Mouse (Mus musculus) hindbrain, embryonic 16.5 days (tissue): ENCODE measurements at regions not wholly inside any gene's neighbourhood (a gene's known extent, or its start where the extent isn't known, plus 50 kb on each side); places are given as distances from the start of the nearest gene placed in this dataset.
A peak's percentile ranks its signal among the peaks of the same experiment; 100 is the strongest.

Source experiments
- ATAC-seq: fragments of 200-750 bp; cut with Nextera tagmentation; 2 replicates; pipeline ENCODE4 v1.8.0; 2017; ENCODE audit warnings: moderate TSS enrichment, moderate library complexity
- H3K27ac ChIP-seq: fragments of 300-500 bp; sonication (generic); 2 replicates; pipeline ENCODE4 v1.5.1; 2014; ENCODE audit warnings: low read depth, mild to moderate bottlenecking, control low read depth, low read length, moderate library complexity
- H3K27me3 ChIP-seq: fragments of 300-500 bp; sonication (generic); replicated peaks from 2 replicates; pipeline ENCODE4 v1.6.1; 2014; ENCODE audit warnings: low read length; ENCODE audit not compliant: control insufficient read depth, insufficient read depth
- H3K36me3 ChIP-seq: fragments of 300-500 bp; sonication (generic); 2 replicates; pipeline ENCODE4 v1.6.1; 2014; ENCODE audit warnings: mild to moderate bottlenecking, low read length, moderate library complexity, mixed read lengths; ENCODE audit not compliant: control insufficient read depth, insufficient read depth
- H3K4me1 ChIP-seq: fragments of 300-500 bp; sonication (generic); 2 replicates; pipeline ENCODE4 v1.6.1; 2014; ENCODE audit warnings: low read depth, low read length; ENCODE audit not compliant: control insufficient read depth, insufficient read depth
- H3K4me2 ChIP-seq: fragments of 300-500 bp; sonication (generic); 2 replicates; pipeline ENCODE4 v1.6.1; 2014; ENCODE audit warnings: mild to moderate bottlenecking, low read length, control low read depth, moderate library complexity
- H3K4me3 ChIP-seq: fragments of 300-500 bp; sonication (generic); 2 replicates; pipeline ENCODE4 v1.5.1; 2014; ENCODE audit warnings: mild to moderate bottlenecking, low read length, control low read depth, moderate library complexity
- H3K9ac ChIP-seq: fragments of 300-500 bp; sonication (generic); 2 replicates; pipeline ENCODE4 v1.6.1; 2014; ENCODE audit warnings: low read depth, mild to moderate bottlenecking, control low read depth, low read length, moderate library complexity
- H3K9me3 ChIP-seq: fragments of 300-500 bp; sonication (generic); 2 replicates; pipeline ENCODE4 v1.6.1; 2014; ENCODE audit warnings: mild to moderate bottlenecking, low read length, moderate library complexity; ENCODE audit not compliant: control insufficient read depth
- WGBS: fragments of 180-500 bp; shearing (Covaris S2); extraction: QIAGEN DNeasy Blood & Tissue Kit; methylation state at CpG from one replicate; pipeline ENCODE4 v1.1.7; 2014; 5-methylcytosine and 5-hydroxymethylcytosine counted together

- 58% methylated on average over 4 of the region's 4 CpGs for WGBS
- ATAC-seq: peak; percentile 75
Measured at GRCm38 (mm10) chr4:68574610-68575167, 379.5 kb downstream of the Brinp1 start.

GRCm38 (mm10) chr4:68573333-68573732 lies 380.9 kb downstream of the Brinp1 start:
- no peaks in the 10 kb centered on the region for H3K36me3 ChIP-seq
- H3K4me1 ChIP-seq: no peaks in the 10 kb centered on the region
- no peaks in the 10 kb centered on the region for H3K9me3 ChIP-seq
- H3K27me3 ChIP-seq: no peaks in the 10 kb centered on the region
- no peak overlapping the region for H3K4me3 ChIP-seq
- no peak overlapping the region for H3K9ac ChIP-seq
- no peak overlapping the region for H3K27ac ChIP-seq
- H3K4me2 ChIP-seq: no peak overlapping the region
- 73% methylated on average over 3 of the region's 3 CpGs for WGBS
- ATAC-seq: no peak

More at GRCm38 (mm10) chr4:68574610-68575167, 379.5 kb downstream of the Brinp1 start:
- H3K9me3 ChIP-seq: no peaks in the 10 kb centered on the region
- H3K4me1 ChIP-seq: no peaks in the 10 kb centered on the region
- H3K27ac ChIP-seq: no peak overlapping the region
- H3K36me3 ChIP-seq: no peaks in the 10 kb centered on the region
- H3K27me3 ChIP-seq: no peaks in the 10 kb centered on the region
- no peak overlapping the region for H3K9ac ChIP-seq
- H3K4me2 ChIP-seq: no peak overlapping the region
- H3K4me3 ChIP-seq: no peak overlapping the region

DNA sequence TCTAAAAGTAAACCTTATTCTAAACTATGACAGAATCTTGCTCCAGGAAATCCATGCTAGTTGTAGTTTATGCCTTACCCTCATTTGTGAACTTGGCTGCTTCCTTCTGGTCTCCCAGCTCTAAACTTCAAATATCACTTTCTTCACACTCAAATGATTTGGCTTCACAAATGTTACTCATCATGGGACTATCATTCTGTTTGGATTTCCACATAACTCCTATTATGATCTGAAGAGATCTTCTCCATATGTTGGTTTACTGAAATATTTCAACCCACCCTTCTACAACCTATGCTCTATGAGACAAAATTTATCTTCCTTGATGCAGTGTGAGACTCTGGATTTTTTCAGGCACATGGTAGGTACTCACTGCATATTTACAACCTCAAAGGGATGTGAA lies 381.7 kb downstream of the Brinp1 start:
- ATAC-seq: no peak

GRCm38 (mm10) chr4:68536254-68536653 lies 417.9 kb downstream of the Brinp1 start:
- Histone ChIP-seq H3K4me3 (no peak overlapping the region), H3K36me3 (no peaks in the 10 kb centered on the region), H3K4me2 (no peak overlapping the region), H3K4me1 (no peaks in the 10 kb centered on the region), H3K9ac (no peak overlapping the region), H3K27ac (no peak overlapping the region), H3K27me3 (no peaks in the 10 kb centered on the region), H3K9me3 (no peaks in the 10 kb centered on the region)
- WGBS: 44% methylated on average over 3 of the region's 3 CpGs
- no peak; the same call in 1 of the 2 replicates for ATAC-seq

More for the DNA sequence above, 381.7 kb downstream of the Brinp1 start:
- H3K9me3 ChIP-seq: no peaks in the 10 kb centered on the region
- H3K4me3 ChIP-seq: no peak overlapping the region
- no peaks in the 10 kb centered on the region for H3K4me1 ChIP-seq
- H3K36me3 ChIP-seq: no peaks in the 10 kb centered on the region
- no peak overlapping the region for H3K9ac ChIP-seq
- no peak overlapping the region for H3K27ac ChIP-seq
- no peaks in the 10 kb centered on the region for H3K27me3 ChIP-seq
- no peak overlapping the region for H3K4me2 ChIP-seq

DNA sequence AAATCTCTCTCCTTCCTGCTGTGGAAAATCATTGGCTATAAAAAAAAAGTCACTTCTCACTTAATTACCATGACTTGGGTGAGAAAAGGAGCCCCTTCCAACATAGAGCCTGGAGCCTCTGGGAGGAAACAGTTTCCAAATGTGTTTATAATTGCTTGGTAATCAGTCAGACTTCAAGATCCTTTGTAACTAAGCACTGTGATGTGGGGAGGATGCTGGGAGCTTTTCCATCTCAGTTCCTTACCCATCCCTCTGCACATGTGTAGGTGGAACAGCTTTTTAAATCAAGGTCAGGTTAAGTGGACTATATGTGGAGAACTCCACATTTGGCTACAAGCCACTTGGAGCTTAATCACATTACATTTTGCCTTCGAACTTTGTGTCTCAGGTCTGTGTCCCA lies 418.4 kb downstream of the Brinp1 start:
- H3K9ac ChIP-seq: no peak overlapping the region
- H3K4me2 ChIP-seq: no peak overlapping the region
- no peaks in the 10 kb centered on the region for H3K9me3 ChIP-seq
- no peaks in the 10 kb centered on the region for H3K27me3 ChIP-seq
- H3K4me3 ChIP-seq: no peak overlapping the region
- WGBS: 42% methylated on average over 1 of the region's 1 CpGs
- H3K4me1 ChIP-seq: no peaks in the 10 kb centered on the region
- H3K27ac ChIP-seq: no peak overlapping the region
- peak; percentile 72; the same call in 1 of the 2 replicates for ATAC-seq
- H3K36me3 ChIP-seq: no peaks in the 10 kb centered on the region

DNA sequence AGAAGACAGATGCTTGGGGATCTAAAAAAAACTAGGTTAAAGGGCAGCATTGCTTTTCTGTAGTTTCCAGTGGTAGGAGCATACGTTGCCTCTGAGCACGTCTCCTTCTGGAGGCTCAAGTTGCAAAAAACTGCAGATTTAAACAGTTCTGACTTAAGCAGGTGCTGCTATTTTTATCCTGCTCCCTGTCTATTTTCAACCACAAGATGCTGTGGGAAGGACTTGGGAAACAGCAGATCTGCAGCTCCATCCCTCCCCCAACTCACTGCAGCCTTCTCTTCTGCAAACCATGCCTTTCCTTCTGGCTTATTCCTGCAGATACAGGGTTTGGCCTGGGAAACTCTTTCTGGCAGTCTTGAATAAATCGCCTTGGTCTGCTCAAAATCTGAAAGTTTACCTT lies 422.1 kb downstream of the Brinp1 start:
- Histone ChIP-seq H3K9ac (no peak overlapping the region), H3K36me3 (no peaks in the 10 kb centered on the region), H3K27me3 (no peaks in the 10 kb centered on the region), H3K4me3 (no peak overlapping the region), H3K4me1 (no peaks in the 10 kb centered on the region), H3K27ac (no peak overlapping the region), H3K4me2 (no peak overlapping the region), H3K9me3 (no peaks in the 10 kb centered on the region)
- 72% methylated on average over 3 of the region's 3 CpGs for WGBS
- no peak for ATAC-seq

DNA sequence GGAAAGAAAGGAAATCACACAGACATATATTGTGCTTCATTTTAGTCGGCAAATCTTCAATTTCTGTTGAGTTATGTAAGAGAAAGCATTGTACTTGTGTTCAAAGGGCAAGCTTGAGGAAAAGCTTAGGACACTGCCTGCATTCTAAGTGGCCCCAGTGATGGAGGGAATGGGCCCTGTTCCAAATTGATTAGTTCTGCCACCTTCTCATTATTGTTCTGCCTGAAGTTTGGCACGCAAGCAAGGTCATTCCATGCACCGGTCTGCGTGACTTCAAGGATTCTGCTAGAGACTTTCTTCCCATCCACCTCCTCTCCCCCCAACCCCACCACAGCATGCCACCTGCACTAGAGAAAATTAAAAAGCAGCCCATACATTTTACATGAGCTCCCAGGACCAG lies 466.2 kb downstream of the Brinp1 start:
- Histone ChIP-seq H3K4me3 (no peak overlapping the region), H3K36me3 (no peaks in the 10 kb centered on the region), H3K27me3 (no peaks in the 10 kb centered on the region), H3K4me1 (no peaks in the 10 kb centered on the region), H3K9me3 (no peaks in the 10 kb centered on the region), H3K27ac (no peak overlapping the region), H3K9ac (no peak overlapping the region), H3K4me2 (no peak overlapping the region)
- ATAC-seq: peak; percentile 87
- WGBS: 31% methylated on average over 4 of the region's 4 CpGs

- 55% methylated on average over 1 of the region's 1 CpGs for WGBS
Measured at GRCm38 (mm10) chr4:68486876-68487275, 467.3 kb downstream of the Brinp1 start.

GRCm38 (mm10) chr4:68461783-68462182 lies 492.4 kb downstream of the Brinp1 start:
- no peaks in the 10 kb centered on the region for H3K36me3 ChIP-seq
- H3K27ac ChIP-seq: no peak overlapping the region
- H3K4me3 ChIP-seq: no peak overlapping the region
- no peaks in the 10 kb centered on the region for H3K27me3 ChIP-seq
- peak; percentile 77; the same call in 1 of the 2 replicates for ATAC-seq
- H3K4me2 ChIP-seq: no peak overlapping the region
- H3K9ac ChIP-seq: no peak overlapping the region
- no peaks in the 10 kb centered on the region for H3K9me3 ChIP-seq
- H3K4me1 ChIP-seq: no peaks in the 10 kb centered on the region

More at GRCm38 (mm10) chr4:68486876-68487275, 467.3 kb downstream of the Brinp1 start:
- Histone ChIP-seq H3K4me3 (no peak overlapping the region), H3K27me3 (no peaks in the 10 kb centered on the region), H3K36me3 (no peaks in the 10 kb centered on the region), H3K9ac (no peak overlapping the region), H3K4me2 (no peak overlapping the region), H3K9me3 (no peaks in the 10 kb centered on the region), H3K4me1 (no peaks in the 10 kb centered on the region), H3K27ac (no peak overlapping the region)
- no peak; the same call in 1 of the 2 replicates for ATAC-seq

DNA sequence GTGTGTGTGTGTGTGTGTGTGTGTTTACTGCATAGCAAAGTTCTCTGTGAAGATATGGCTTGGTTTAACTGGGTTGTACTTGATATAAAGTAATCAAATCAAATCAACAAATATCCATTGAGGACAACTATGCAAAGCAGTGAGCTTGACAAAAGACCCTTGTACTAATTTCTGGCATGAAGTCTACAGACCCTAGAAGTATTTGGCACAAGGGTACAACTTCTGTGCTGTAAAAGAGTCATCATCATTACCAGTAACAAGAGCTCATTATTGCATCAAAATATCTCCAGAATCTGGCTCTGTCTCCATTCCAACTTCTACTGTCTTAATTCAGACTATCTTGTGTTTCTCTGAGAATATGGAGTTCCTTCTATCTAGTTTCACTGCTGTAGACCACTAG lies 538.2 kb downstream of the Brinp1 start:
- Histone ChIP-seq H3K9me3 (no peaks in the 10 kb centered on the region), H3K4me1 (no peaks in the 10 kb centered on the region), H3K4me2 (no peak overlapping the region), H3K4me3 (no peak overlapping the region), H3K36me3 (no peaks in the 10 kb centered on the region), H3K9ac (no peak overlapping the region), H3K27ac (no peak overlapping the region), H3K27me3 (no peaks in the 10 kb centered on the region)
- ATAC-seq: no peak
